Mouse (Mus musculus) bone marrow macrophage, adult 2 months (primary cell): Measurements from ENCODE around the gene Spag17.

ENCODE experiments used
- CTCF ChIP-seq: IDR thresholded peaks from 2 replicates; pipeline ENCODE4 v1.5.1; 2012; ENCODE audit warnings: low read depth, mild to moderate bottlenecking, low read length, moderate library complexity
- POLR2A ChIP-seq: IDR thresholded peaks from 2 replicates; pipeline ENCODE4 v1.6.1; 2012; ENCODE audit warnings: mild to moderate bottlenecking, low read depth, low read length, borderline replicate concordance

GRCm38 (mm10) chr3:99842333-99842732 lies 42.9 kb upstream of the Spag17 start:
- no peak for TF ChIP-seq POLR2A
- no peak for TF ChIP-seq CTCF
